Mouse (Mus musculus) C2C12 (cell line): ENCODE data around the gene Clcn7.

Experiments
- CTCF ChIP-seq: IDR thresholded peaks from one replicate; pipeline ENCODE4 v1.5.1; 2011; ENCODE audit not compliant: control insufficient read depth, insufficient read depth, insufficient read length
- MAX ChIP-seq: IDR thresholded peaks from one replicate; pipeline ENCODE4 v1.6.1; 2011; ENCODE audit warnings: mild to moderate bottlenecking, control low read depth
- MYOG ChIP-seq: IDR thresholded peaks from one replicate; pipeline ENCODE4 v1.6.1; 2011; ENCODE audit not compliant: control insufficient read depth, insufficient read length; ENCODE audit errors: extremely low read depth

GRCm38 (mm10) chr17:25175411-25175810 is 42.2 kb downstream of the Clcn7 start, which contains the start of gene Gm38655:
- TF ChIP-seq CTCF, result no peak
- no peak for TF ChIP-seq MAX
- TF ChIP-seq MYOG, result no peak
